Mouse (Mus musculus): ENCODE results near the gene Acod1.

Gene Acod1

GRCm38 (mm10) chr14:103072731-103073130 is 26.0 kb downstream of the Acod1 start:
- no peak for DNase-seq (ENCODE audit: low read depth, low spot score)

GRCm38 (mm10) chr14:103073825-103074224 is 27.0 kb downstream of the Acod1 start:
- DNase-seq (ENCODE audit: low read depth, low spot score), result no peak

GRCm38 (mm10) chr14:103075166-103075565 is 28.4 kb downstream of the Acod1 start:
- no peak for DNase-seq (ENCODE audit: low read depth, low spot score)

DNA sequence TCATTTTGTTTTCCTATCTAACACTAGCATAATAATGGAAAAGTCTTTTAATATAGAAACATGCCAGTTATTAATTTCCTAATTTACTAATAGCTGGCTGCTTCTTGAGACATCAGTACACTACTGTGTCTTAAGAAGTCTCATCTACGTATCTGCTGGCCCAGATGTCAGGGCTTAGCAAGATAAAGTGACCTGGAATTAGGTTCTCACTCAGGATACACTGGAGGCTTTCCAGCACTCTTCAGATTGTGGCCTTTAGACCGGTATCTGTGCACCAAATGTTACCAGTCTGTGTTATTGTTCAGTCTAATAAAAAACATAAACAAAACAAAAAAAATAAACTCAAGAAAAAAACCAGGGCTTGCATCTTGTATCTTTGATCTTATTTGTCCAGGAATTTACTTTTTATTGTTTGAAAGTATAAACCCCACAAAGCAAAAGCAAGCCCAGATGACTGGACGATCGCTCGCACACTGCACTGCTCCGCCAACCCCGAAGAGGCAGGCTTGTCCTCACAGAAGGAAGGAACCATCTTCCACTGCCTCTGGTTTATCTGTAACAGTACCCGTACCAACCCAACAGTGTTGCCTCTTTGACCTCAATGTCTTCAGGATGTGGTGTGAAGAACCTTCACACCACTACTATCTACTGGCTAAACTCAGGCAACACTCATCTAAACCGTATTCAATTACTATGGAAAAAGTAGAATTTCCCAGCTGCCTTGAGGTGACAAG is 30.7 kb downstream of the Acod1 start:
- DNase-seq (ENCODE audit: low read depth, low spot score), result peak; percentile 13

DNA sequence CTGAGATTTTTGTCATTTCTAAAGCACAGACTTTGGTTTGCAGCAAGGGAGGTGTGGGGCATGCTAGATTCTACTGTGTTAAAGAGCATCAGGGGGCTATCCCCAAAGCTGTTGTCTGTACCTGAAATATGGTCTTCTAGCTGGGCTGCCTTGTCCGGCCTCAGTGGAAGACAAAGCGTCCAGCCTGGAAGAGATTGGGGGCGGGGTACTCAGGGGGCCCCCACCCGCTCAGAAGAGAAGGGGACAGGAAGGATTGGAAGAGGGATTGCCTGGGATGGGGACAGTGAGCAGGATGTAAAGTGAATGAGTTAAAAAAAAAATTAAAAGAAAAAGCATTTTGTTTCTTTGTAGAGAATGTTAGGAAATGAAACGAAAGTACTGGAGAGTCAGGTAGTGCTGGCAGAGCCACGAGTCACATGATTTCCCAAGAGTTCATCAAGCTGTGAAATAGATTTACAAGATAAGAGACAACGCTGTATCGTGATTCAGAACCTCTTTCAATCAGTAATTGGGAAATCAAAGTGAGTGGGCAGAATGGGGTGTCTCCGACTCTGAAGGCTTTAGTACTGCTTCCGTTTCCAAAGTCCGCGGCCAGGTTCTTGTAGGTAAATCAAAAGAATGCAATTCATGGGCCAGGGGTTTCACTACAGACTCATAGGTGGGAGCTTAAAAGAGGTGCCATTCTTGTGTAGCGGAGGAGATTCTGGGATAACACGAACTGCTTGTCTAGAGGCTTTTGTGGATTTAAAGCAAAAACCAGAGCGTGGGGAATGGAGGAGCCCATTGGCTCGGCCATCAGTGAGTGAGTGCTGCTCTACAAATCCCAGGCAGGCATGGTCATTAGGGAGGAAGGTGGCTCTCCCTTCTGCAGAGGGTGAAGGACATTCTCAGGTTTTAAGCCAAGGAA is 31.5 kb downstream of the Acod1 start:
- DNase-seq (ENCODE audit: low read depth, low spot score), result peak; percentile 40

DNA sequence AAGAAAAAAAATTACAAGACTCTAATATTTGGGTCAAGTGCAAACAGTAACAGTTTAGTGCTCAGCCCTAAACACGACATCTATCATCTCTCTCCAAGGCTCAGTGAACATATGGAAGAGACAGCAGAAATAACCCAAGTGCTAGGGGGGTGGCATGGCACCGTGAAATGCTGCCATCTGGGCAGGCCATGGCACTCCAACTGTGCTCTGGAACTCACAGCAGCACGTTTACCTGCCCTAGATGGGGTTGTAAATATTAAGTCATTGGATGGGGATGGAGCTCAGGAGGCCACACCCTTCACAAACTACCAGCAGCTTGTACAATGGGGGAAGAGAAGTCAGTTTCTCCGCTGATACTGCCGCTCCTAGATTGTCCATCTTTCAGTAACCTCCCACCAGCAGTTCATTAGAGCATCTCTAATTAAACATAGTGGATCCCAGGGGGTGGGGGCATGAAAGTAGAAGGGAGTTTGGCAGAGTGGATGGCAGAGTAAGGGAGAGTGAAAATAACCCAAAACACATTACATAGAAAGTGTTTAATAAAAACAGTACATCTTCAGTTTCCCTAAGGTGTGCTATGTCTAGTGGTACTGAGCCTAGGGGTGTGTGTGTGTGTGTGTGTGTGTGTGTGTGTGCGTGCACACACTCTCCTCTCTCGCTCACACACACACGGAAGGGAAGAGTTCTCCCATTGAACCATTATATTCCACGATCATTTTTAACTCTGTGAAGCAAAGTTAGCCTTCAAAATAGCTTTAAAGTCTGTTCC is 32.6 kb downstream of the Acod1 start:
- DNase-seq (ENCODE audit: low read depth, low spot score), result no peak

DNA sequence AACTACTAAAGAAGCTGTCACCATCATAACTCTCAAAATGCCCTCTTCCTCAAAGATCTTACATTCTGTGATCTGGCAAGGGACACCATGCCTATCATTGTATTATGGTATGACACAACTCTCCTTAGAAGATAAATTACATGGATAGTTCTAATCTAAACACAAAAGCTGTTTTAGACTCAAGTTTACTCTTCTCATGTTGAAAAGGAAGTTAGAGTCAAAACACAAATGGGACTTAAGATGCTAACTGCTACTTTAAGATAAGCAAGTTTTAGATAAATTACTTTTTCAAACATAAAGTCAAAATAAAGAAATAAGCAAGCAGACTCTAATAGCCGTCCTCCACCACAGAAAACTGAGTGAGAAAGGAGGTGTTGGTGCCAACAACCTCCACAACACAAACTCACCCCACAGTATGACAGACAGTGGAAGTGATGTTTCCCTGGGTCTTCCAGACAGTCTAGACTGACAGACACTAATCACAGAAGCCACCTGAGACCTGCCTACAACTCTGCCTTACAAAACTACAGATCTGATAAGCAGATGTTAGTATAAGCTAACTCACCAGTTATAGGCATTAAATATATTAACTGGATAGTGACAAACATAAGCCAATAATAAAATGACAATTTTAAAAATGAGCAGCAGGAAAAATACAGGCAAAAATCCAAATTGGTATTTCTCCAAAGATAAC is 39.2 kb downstream of the Acod1 start:
- no peak for DNase-seq (ENCODE audit: low read depth, low spot score)

- DNase-seq (ENCODE audit: low read depth, low spot score), result no peak
Observed at GRCm38 (mm10) chr14:103086671-103087324, 40.0 kb downstream of the Acod1 start.

DNA sequence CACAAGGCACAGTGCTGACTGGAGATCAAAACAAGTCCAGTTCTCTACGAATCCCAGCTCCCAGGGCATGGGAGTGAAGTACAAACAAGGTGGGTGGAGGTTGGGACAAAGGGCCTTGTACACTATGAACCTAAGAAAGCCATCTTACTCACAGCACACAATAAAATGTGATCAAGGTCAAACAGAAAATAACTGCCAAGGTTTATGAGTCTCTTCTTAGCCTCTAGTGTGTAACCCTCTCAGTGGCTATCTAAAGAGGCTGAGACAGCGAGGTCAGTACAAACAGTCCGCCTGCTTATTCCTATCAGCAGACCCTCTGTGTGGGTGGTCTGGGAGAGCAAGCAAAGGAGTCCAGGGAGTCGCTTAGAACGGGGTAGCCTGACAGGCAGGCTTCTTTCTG is 41.1 kb downstream of the Acod1 start:
- no peak for DNase-seq (ENCODE audit: low read depth, low spot score)

- DNase-seq (ENCODE audit: low read depth, low spot score), result peak; percentile 55
Observed at GRCm38 (mm10) chr14:103088624-103089023, 41.8 kb downstream of the Acod1 start.

- no peak for DNase-seq (ENCODE audit: low read depth, low spot score)
Observed at GRCm38 (mm10) chr14:103093236-103093635, 46.5 kb downstream of the Acod1 start.

- peak; percentile 20 for DNase-seq (ENCODE audit: low read depth, low spot score)
Observed at GRCm38 (mm10) chr14:103093670-103094069, 46.9 kb downstream of the Acod1 start.

DNA sequence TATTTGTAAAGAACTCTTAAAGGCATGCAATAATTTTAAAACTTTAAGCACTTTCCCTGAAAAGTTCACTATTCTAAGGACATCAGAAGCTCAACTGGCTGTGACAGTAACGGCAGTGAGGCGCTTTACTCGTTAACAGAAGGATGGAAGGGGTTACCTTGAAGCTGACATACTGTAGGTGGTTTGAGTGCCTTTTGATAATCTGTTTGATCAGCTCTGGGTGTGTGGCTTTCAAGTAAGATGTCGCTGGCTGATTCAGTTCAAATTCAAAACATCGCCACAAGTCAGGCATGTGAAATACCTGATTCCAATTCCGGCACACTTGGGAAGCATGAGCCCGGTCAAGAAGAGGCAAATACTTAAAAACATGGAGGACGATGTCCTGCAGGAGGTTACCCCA is 48.3 kb downstream of the Acod1 start:
- DNase-seq (ENCODE audit: low read depth, low spot score), result peak; percentile 52

- no peak for DNase-seq (ENCODE audit: low read depth, low spot score)
Observed at GRCm38 (mm10) chr14:103095826-103096225, 49.0 kb downstream of the Acod1 start.

- no peak for DNase-seq (ENCODE audit: low read depth, low spot score)
Observed at GRCm38 (mm10) chr14:103096621-103097020, 49.8 kb downstream of the Acod1 start.

DNA sequence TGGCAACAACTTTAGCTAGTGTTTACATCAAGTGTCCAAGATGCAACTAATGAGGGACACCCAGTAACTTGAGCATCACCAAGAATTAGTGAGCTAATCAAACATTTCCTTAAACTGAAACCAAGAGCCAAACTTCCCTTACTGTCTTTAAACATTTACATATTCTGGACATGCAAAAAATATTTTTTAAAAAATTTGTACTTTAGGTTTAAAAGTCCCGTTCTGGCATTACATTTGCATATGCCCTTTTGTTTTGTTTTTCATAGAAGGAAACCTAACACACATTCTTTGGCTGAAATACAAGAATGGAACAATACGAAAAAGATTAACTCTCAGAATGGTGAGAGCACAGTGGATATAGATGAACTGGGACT is 51.4 kb downstream of the Acod1 start:
- DNase-seq (ENCODE audit: low read depth, low spot score), result no peak

DNA sequence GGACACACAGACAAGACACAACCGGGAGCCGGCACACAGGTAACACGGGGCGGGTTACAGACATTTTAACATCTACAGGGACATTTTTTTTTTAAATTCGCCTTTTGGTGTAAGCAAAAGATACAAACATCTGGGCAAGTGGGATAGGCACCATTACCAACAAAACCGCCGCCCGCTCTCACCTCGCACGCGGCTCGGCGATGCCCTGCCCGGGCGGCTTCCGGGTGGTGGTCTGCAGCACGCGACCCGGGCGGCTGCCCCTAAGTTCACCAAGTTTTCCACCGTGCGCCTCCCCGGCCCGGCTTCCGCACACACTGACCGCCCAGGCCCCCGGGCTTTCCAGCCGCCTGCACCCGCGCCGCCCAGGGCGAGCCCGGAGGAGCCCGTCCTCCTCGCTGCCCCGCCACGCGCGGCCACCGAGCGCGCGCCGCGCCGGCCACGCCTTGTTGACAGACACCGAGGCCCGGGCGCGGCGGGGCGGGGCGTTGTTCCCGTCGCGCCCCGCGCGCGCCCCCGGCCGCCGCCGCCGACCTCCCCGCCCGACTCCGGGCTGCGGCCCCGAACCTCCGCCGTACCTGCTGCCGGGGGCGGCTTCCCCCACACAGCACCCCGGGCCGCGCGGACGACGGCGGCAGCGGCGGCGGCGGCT is 51.9 kb downstream of the Acod1 start:
- DNase-seq (ENCODE audit: low read depth, low spot score), result peak; percentile 88

GRCm38 (mm10) chr14:103099238-103099933 is 52.6 kb downstream of the Acod1 start, which contains the start of gene Fbxl3:
Fbxl3 (minus strand) TSS chr14:103099566.
- peak; percentile 96 for DNase-seq (ENCODE audit: low read depth, low spot score)

DNA sequence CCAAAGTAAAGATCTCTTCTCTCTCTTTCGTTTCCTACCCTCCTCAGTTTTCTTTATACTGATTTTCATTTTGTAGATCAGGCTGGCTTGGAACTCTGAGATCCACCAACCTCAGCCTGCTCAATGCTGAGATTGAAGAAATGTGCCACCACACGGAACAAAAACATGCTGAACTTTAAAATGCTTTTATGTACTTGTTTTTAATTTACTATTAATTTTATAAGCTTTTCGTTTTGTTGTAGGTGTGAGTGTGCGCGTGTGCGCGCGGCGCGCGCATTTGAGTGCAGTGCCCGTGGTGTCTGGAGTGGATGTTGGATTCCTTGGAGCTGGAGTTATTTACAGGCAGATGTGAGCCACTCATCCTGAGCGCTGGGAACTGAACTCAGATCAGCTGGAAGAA is 53.5 kb downstream of the Acod1 start:
- DNase-seq (ENCODE audit: low read depth, low spot score), result no peak

GRCm38 (mm10) chr14:103101171-103101570 is 54.4 kb downstream of the Acod1 start:
- no peak for DNase-seq (ENCODE audit: low read depth, low spot score)
